Mouse (Mus musculus) myocyte (in vitro differentiated cells): ENCODE measurements around the gene Sh3bp4.

Experiments used
- MAX ChIP-seq: IDR thresholded peaks from one replicate; pipeline ENCODE4 v1.6.1; 2011; ENCODE audit warnings: low read depth, mild to moderate bottlenecking, control low read depth
- POLR2A ChIP-seq: IDR thresholded peaks from one replicate; pipeline ENCODE4 v1.6.1; 2011; ENCODE audit warnings: low read depth, mild to moderate bottlenecking, control low read depth, moderate library complexity; ENCODE audit not compliant: insufficient read length
- POLR2AphosphoS2 ChIP-seq: IDR thresholded peaks from one replicate; pipeline ENCODE4 v1.6.1; 2011; ENCODE audit warnings: low read depth, control low read depth; ENCODE audit not compliant: insufficient read length
- REST ChIP-seq: IDR thresholded peaks from one replicate; pipeline ENCODE4 v1.6.1; 2011; ENCODE audit warnings: mild to moderate bottlenecking, control low read depth, moderate library complexity; ENCODE audit not compliant: insufficient read depth, insufficient read length
- SRF ChIP-seq: IDR thresholded peaks from one replicate; pipeline ENCODE4 v1.6.1; 2011; ENCODE audit warnings: low read depth; ENCODE audit not compliant: control insufficient read depth, insufficient read length
- TCF12 ChIP-seq: IDR thresholded peaks from one replicate; pipeline ENCODE4 v1.6.1; 2011; ENCODE audit warnings: mild to moderate bottlenecking, control low read depth; ENCODE audit not compliant: poor library complexity, insufficient read depth, severe bottlenecking
- USF1 ChIP-seq: IDR thresholded peaks from one replicate; pipeline ENCODE4 v1.6.1; 2011; ENCODE audit warnings: low read depth, mild to moderate bottlenecking, control low read depth, moderate library complexity

DNA sequence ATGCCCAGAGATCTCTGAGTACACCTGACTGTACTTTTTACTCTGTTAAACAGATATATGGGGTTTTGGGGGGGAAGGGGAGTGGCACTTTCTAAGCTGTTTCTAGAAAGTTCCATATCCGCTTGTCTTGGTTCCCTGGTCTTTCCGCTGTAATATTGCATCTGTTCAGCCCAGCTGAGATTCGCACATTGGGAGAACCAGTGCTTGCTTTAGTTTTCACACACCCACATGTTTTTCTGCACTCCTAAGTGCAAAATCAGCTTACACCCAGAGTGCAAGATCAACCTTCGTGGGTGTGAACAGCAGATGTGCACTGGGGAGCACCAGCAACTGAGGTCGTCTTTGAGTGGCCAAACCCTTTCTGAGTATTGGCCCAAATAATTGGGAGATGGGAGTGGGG lies 94.1 kb downstream of the Sh3bp4 start:
- no peak for TF ChIP-seq USF1
- TF ChIP-seq POLR2A = no peak
- no peak for TF ChIP-seq TCF12
- TF ChIP-seq SRF = no peak
- TF ChIP-seq MAX = no peak
- TF ChIP-seq POLR2AphosphoS2 = no peak
- no peak for TF ChIP-seq REST
